Mouse (Mus musculus): ENCODE measurements around the gene Tra2b.
"Not testable (repeated sequence)": the region's sequence is repeated elsewhere in the genome, so short reads cannot be mapped to it uniquely, and the experiment has no call there.

DNA sequence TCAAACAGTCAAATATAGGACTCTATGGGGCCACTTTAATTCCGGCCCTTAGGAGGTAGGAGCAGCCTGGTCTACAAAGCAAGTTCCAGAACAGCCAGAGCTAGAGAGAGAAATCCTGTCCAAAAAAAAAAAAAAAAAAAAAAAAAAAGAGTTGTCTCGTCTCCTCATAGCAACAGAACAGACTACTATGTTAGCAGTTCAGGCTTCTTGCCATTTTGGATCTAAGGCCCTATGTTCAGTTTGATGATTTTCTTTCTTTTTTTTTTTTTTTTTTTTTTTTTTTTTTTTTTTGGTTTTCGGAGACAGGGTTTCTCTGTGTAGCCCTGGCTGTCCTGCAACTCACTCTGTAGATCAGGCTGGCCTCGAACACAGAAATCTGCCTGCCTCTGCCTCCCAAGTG, 27.4 kb downstream of the Tra2b start:
- TF ChIP-seq CHD2 (IDR thresholded peaks at IDR 0.05; ENCODE audit: low read depth, low read length); ZC3H11A (IDR thresholded peaks at IDR 0.05; ENCODE audit: borderline replicate concordance, low read depth, low read length): not testable (repeated sequence)
